Mouse (Mus musculus) midbrain, embryonic 12.5 days (tissue): ENCODE data around the gene Slfn9. TPM values are rescaled to one million over a fixed set of nuclear protein-coding genes. Genes with fewer than 3 reads are reported as not detected.
"Not testable (repeated sequence)": the region's sequence is repeated elsewhere in the genome, so short reads cannot be mapped to it uniquely, and the experiment has no call there.

Experiments
- ATAC-seq: fragments of 200-750 bp; cut with Nextera tagmentation; 2 replicates; pipeline ENCODE4 v1.8.0; 2017; ENCODE audit warnings: low read depth, moderate TSS enrichment, moderate library complexity; ENCODE audit not compliant: low FRiP score
- H3K27ac ChIP-seq: fragments of 300-500 bp; sonication (generic); replicated peaks from 2 replicates; pipeline ENCODE4 v1.5.1; 2016; ENCODE audit warnings: mild to moderate bottlenecking
- H3K27me3 ChIP-seq: fragments of 300-500 bp; sonication (generic); 2 replicates; pipeline ENCODE4 v1.6.1; 2016; ENCODE audit warnings: mild to moderate bottlenecking
- H3K36me3 ChIP-seq: fragments of 300-500 bp; sonication (generic); 2 replicates; pipeline ENCODE4 v1.6.1; 2016
- H3K4me1 ChIP-seq: fragments of 300-500 bp; sonication (generic); 2 replicates; pipeline ENCODE4 v1.6.1; 2016
- H3K4me2 ChIP-seq: fragments of 300-500 bp; sonication (generic); replicated peaks from 2 replicates; pipeline ENCODE4 v1.6.1; 2016; ENCODE audit warnings: mild to moderate bottlenecking, moderate library complexity
- H3K4me3 ChIP-seq: fragments of 300-500 bp; sonication (generic); 2 replicates; pipeline ENCODE4 v1.5.1; 2016; ENCODE audit warnings: mild to moderate bottlenecking
- H3K9ac ChIP-seq: fragments of 300-500 bp; sonication (generic); replicated peaks from 2 replicates; pipeline ENCODE4 v1.6.1; 2016; ENCODE audit warnings: mild to moderate bottlenecking, moderate library complexity
- H3K9me3 ChIP-seq: fragments of 300-500 bp; sonication (generic); 2 replicates; pipeline ENCODE4 v1.6.1; 2016; ENCODE audit warnings: mild to moderate bottlenecking
- WGBS: fragments of 180-500 bp; shearing (Covaris S2); methylation state at CpG from one replicate; pipeline ENCODE4 v1.1.7; 2016; 5-methylcytosine and 5-hydroxymethylcytosine counted together
- polyA plus RNA-seq: library from polyadenylated mRNA; unstranded; fragments of >200 nt; fragmentation: Nextera tagmentation; extraction: Ambion mirVana; gene quantifications from 2 replicates; pipeline ENCODE4 v1.2.1, GENCODE M21; 2016

Gene Slfn9
- polyA plus RNA-seq, 1 experiment from 2014 or later: 10.6 TPM

- ATAC-seq: no peak
- WGBS: 71% methylated on average over 9 of the region's 9 CpGs
- no peaks in the 10 kb centered on the region for H3K36me3 ChIP-seq
- H3K9me3 ChIP-seq: no peaks in the 10 kb centered on the region
- H3K27ac ChIP-seq: no peak overlapping the region
- H3K27me3 ChIP-seq: peaks cover 54% of the 10 kb centered on the region
- no peak overlapping the region for H3K9ac ChIP-seq
- H3K4me3 ChIP-seq: no peak overlapping the region
- H3K4me1 ChIP-seq: 0 out of 2 replicates have a peak, but pooled peaks cover 6% of the 10 kb centered on the region
- no peak overlapping the region for H3K4me2 ChIP-seq
Measured at GRCm38 (mm10) chr11:82952612-82953542, 38.8 kb downstream of the Slfn9 start.

- no peak for ATAC-seq
- H3K27ac ChIP-seq: no peak overlapping the region
- H3K36me3 ChIP-seq: no peaks in the 10 kb centered on the region
- H3K4me3 ChIP-seq: no peak overlapping the region
- 8% methylated on average over 28 of the region's 28 CpGs for WGBS
- H3K9ac ChIP-seq: no peak overlapping the region
- peaks cover 60% of the 10 kb centered on the region for H3K27me3 ChIP-seq
- H3K9me3 ChIP-seq: no peaks in the 10 kb centered on the region
- H3K4me1 ChIP-seq: 0 out of 2 replicates have a peak, but pooled peaks cover 6% of the 10 kb centered on the region
- H3K4me2 ChIP-seq: peak overlapping the region; percentile 21; the same call in 1 of the 2 replicates
Measured at GRCm38 (mm10) chr11:82951865-82952611, 39.6 kb downstream of the Slfn9 start.

GRCm38 (mm10) chr11:82950736-82951481 lies 40.7 kb downstream of the Slfn9 start, which contains the start of gene Slfn5:
Gene Slfn5 (plus strand): TSS chr11:82951349.
- Histone ChIP-seq H3K4me1 (0 out of 2 replicates have a peak, but pooled peaks cover 6% of the 10 kb centered on the region), H3K36me3 (no peaks in the 10 kb centered on the region), H3K9me3 (no peaks in the 10 kb centered on the region), H3K9ac (no peak within 1 kb of the TSS), H3K4me2 (peak within 1 kb of the TSS; percentile 21; the same call in 1 of the 2 replicates), H3K27ac (no peak within 1 kb of the TSS), H3K27me3 (peaks cover 64% of the 10 kb centered on the region), H3K4me3 (no peak within 1 kb of the TSS)
- no peak for ATAC-seq
- WGBS: 10% methylated on average over 10 of the region's 10 CpGs

GRCm38 (mm10) chr11:82949036-82949435 lies 42.6 kb downstream of the Slfn9 start:
- 90% methylated on average over 9 of the region's 9 CpGs for WGBS
- Histone ChIP-seq H3K4me2 (no peak overlapping the region), H3K4me1 (0 out of 2 replicates have a peak, but pooled peaks cover 6% of the 10 kb centered on the region), H3K36me3 (no peaks in the 10 kb centered on the region), H3K4me3 (no peak overlapping the region), H3K27ac (no peak overlapping the region), H3K27me3 (peaks cover 64% of the 10 kb centered on the region), H3K9ac (no peak overlapping the region), H3K9me3 (no peaks in the 10 kb centered on the region)
- ATAC-seq: no peak

- peaks cover 50% of the 10 kb centered on the region for H3K27me3 ChIP-seq
Measured at GRCm38 (mm10) chr11:82947457-82947856, 44.2 kb downstream of the Slfn9 start.

GRCm38 (mm10) chr11:82945636-82946035 lies 46.0 kb downstream of the Slfn9 start:
- no peaks in the 10 kb centered on the region for H3K4me1 ChIP-seq
- no peak overlapping the region for H3K9ac ChIP-seq
- H3K27me3 ChIP-seq: peaks cover 32% of the 10 kb centered on the region
- H3K4me3 ChIP-seq: no peak overlapping the region
- no peak overlapping the region for H3K27ac ChIP-seq
- H3K4me2 ChIP-seq: no peak overlapping the region
- H3K9me3 ChIP-seq: no peaks in the 10 kb centered on the region
- WGBS: 70% methylated on average over 2 of the region's 2 CpGs
- ATAC-seq: no peak
- H3K36me3 ChIP-seq: no peaks in the 10 kb centered on the region

More at GRCm38 (mm10) chr11:82947457-82947856, 44.2 kb downstream of the Slfn9 start:
- 49% methylated on average over 4 of the region's 4 CpGs for WGBS
- Histone ChIP-seq H3K9me3 (no peaks in the 10 kb centered on the region), H3K36me3 (no peaks in the 10 kb centered on the region), H3K4me1 (0 out of 2 replicates have a peak, but pooled peaks cover 6% of the 10 kb centered on the region), H3K27ac (no peak overlapping the region), H3K9ac (no peak overlapping the region), H3K4me3 (no peak overlapping the region), H3K4me2 (no peak overlapping the region)
- ATAC-seq: no peak

- WGBS: 72% methylated on average over 6 of the region's 6 CpGs
- H3K9me3 ChIP-seq: no peaks in the 10 kb centered on the region
- H3K4me1 ChIP-seq: no peaks in the 10 kb centered on the region
- H3K9ac ChIP-seq: no peak overlapping the region
- H3K27ac ChIP-seq: no peak overlapping the region
- no peak for ATAC-seq
- H3K27me3 ChIP-seq: peaks cover 16% of the 10 kb centered on the region
- H3K4me3 ChIP-seq: no peak overlapping the region
- no peaks in the 10 kb centered on the region for H3K36me3 ChIP-seq
- no peak overlapping the region for H3K4me2 ChIP-seq
Measured at GRCm38 (mm10) chr11:82943336-82943735, 48.3 kb downstream of the Slfn9 start.

- H3K4me3 ChIP-seq: peak overlapping the region; percentile 53
- H3K4me1 ChIP-seq: peaks cover 7% of the 10 kb centered on the region; the same call in 1 of the 2 replicates
- peak overlapping the region; percentile 96 for H3K4me2 ChIP-seq
- peaks cover 83% of the 10 kb centered on the region for H3K27me3 ChIP-seq
- no peak overlapping the region for H3K27ac ChIP-seq
- peak overlapping the region; percentile 49; the same call in 1 of the 2 replicates for H3K9ac ChIP-seq
- WGBS: 3% methylated on average over 29 of the region's 29 CpGs
- ATAC-seq: no peak
- H3K36me3 ChIP-seq: no peaks in the 10 kb centered on the region
- no peaks in the 10 kb centered on the region for H3K9me3 ChIP-seq
Measured at GRCm38 (mm10) chr11:82933186-82933585, 58.4 kb downstream of the Slfn9 start.

- H3K4me1 ChIP-seq, H3K36me3 ChIP-seq, H3K27ac ChIP-seq, H3K9me3 ChIP-seq, ATAC-seq: not testable (repeated sequence)
- Histone ChIP-seq H3K9ac (peak overlapping the region; percentile 49), H3K27me3 (peaks cover 84% of the 10 kb centered on the region), H3K4me3 (peak overlapping the region; percentile 53), H3K4me2 (peak overlapping the region; percentile 96)
- WGBS: 2% methylated on average over 112 of the region's 119 CpGs
Measured at GRCm38 (mm10) chr11:82931671-82932450, 59.8 kb downstream of the Slfn9 start.

GRCm38 (mm10) chr11:82931161-82931560 lies 60.5 kb downstream of the Slfn9 start:
- not testable (repeated sequence) for H3K27ac ChIP-seq, H3K4me1 ChIP-seq, H3K36me3 ChIP-seq, ATAC-seq, H3K9me3 ChIP-seq
- peak overlapping the region; percentile 53 for H3K4me3 ChIP-seq
- under 1% methylated on average over 52 of the region's 63 CpGs for whole genome bisulfite sequencing
- peaks cover 84% of the 10 kb centered on the region for H3K27me3 ChIP-seq
- peak overlapping the region; percentile 49 for H3K9ac ChIP-seq
- peak overlapping the region; percentile 96 for H3K4me2 ChIP-seq
